Mouse (Mus musculus): ENCODE results near the gene Btnl9. TPM values are rescaled to one million over a fixed set of nuclear protein-coding genes. Genes with fewer than 3 reads are reported as not detected.
"Not testable (repeated sequence)": the region's sequence is repeated elsewhere in the genome, so short reads cannot be mapped to it uniquely, and the experiment has no call there.

The Btnl9 gene
- 10 to 100 TPM; 22.3 to 25.3 TPM for total RNA-seq (2021)
- long read RNA-seq, experiment 1, full-length matches to known transcripts: 3 of 8 reads
- long read RNA-seq, experiment 1, partial matches to known transcripts: 1 of 8 reads
- long read RNA-seq, experiment 1, other reads (novel, unspliced or antisense): 4 of 8 reads
- long read RNA-seq, experiment 2, partial matches to known transcripts: 0 of 1 reads
- long read RNA-seq, experiment 2, other reads (novel, unspliced or antisense): 1 of 1 reads

- DNase-seq: peak in 1 of 2 experiments; percentile 24
Observed at GRCm38 (mm10) chr11:49186955-49187488, at the start of gene Btnl9. Gene Btnl9, minus strand, starts transcription at chr11:49187159.

- DNase-seq: peak in 1 of 2 experiments; percentile 27
Observed at GRCm38 (mm10) chr11:49235459-49236207, 48.7 kb upstream of the Btnl9 start.

- DNase-seq: no peak
Observed at GRCm38 (mm10) chr11:49232781-49233180, 45.8 kb upstream of the Btnl9 start.

- DNase-seq: no peak
Observed at GRCm38 (mm10) chr11:49224455-49224854, 37.5 kb upstream of the Btnl9 start.

GRCm38 (mm10) chr11:49219271-49219670 is 32.3 kb upstream of the Btnl9 start:
- DNase-seq: no peak

- no peak for DNase-seq
Observed at GRCm38 (mm10) chr11:49213505-49213904, 26.5 kb upstream of the Btnl9 start.

- no peak for DNase-seq
Observed at GRCm38 (mm10) chr11:49212577-49212976, 25.6 kb upstream of the Btnl9 start.

GRCm38 (mm10) chr11:49207495-49207894 is 20.5 kb upstream of the Btnl9 start:
- no peak for DNase-seq

GRCm38 (mm10) chr11:49205080-49205590 is 18.2 kb upstream of the Btnl9 start:
- DNase-seq: no peak

- DNase-seq: no peak
Observed at GRCm38 (mm10) chr11:49203771-49204497, 17.0 kb upstream of the Btnl9 start.

- peak; percentile 96 to 97 for DNase-seq
Observed at GRCm38 (mm10) chr11:49203129-49203768, 16.3 kb upstream of the Btnl9 start, which contains the start of gene Zfp62. Gene Zfp62, plus strand, starts transcription at chr11:49203292.

- no peak for DNase-seq
Observed at GRCm38 (mm10) chr11:49202523-49203061, 15.6 kb upstream of the Btnl9 start.

- DNase-seq: no peak
Observed at GRCm38 (mm10) chr11:49202071-49202470, 15.1 kb upstream of the Btnl9 start.

GRCm38 (mm10) chr11:49201142-49201541 is 14.2 kb upstream of the Btnl9 start:
- no peak for DNase-seq

GRCm38 (mm10) chr11:49200666-49201065 is 13.7 kb upstream of the Btnl9 start:
- no peak for DNase-seq

GRCm38 (mm10) chr11:49195819-49196322 is 8.9 kb upstream of the Btnl9 start:
- peak in 1 of 2 experiments; percentile 24 for DNase-seq

- not testable (repeated sequence) for DNase-seq
Observed at GRCm38 (mm10) chr11:49194771-49195170, 7.8 kb upstream of the Btnl9 start.

GRCm38 (mm10) chr11:49191083-49191482 is 4.1 kb upstream of the Btnl9 start:
- no peak for DNase-seq

- peak; percentile 60 to 89 for DNase-seq
Observed at GRCm38 (mm10) chr11:49189737-49190136, 2.8 kb upstream of the Btnl9 start.

GRCm38 (mm10) chr11:49187701-49188100 is 742 bp upstream of the Btnl9 start:
- DNase-seq: no peak

GRCm38 (mm10) chr11:49186452-49186851 is 507 bp downstream of the Btnl9 start:
- no peak for DNase-seq
